Mouse (Mus musculus) E14TG2a.4 (cell line): Measurements from ENCODE around the gene Ptprm.

Experiments used
- CTCF ChIP-seq: conservative IDR thresholded peaks from 2 replicates; pipeline ENCODE4 v1.5.1; 2014; ENCODE audit warnings: low read length
- NANOG ChIP-seq: IDR thresholded peaks from 2 replicates; pipeline ENCODE4 v1.6.1; 2014; ENCODE audit warnings: borderline replicate concordance, low read length, mixed read lengths

- TF ChIP-seq CTCF, result no peak
- TF ChIP-seq NANOG, result no peak
Measured at GRCm38 (mm10) chr17:67277124-67277910, 76.9 kb downstream of the Ptprm start.
